Mouse (Mus musculus) E14TG2a.4 (cell line): ENCODE measurements around the gene Ubr4.

Experiments used
- H3K27me3 ChIP-seq: 2 replicates; pipeline ENCODE4 v1.6.1; 2014; ENCODE audit warnings: low read length, control low read depth; ENCODE audit not compliant: insufficient read depth
- H3K36me3 ChIP-seq: 2 replicates; pipeline ENCODE4 v1.6.1; 2014; ENCODE audit warnings: low read length, control low read depth; ENCODE audit not compliant: insufficient read depth
- H3K4me1 ChIP-seq: replicated peaks from 2 replicates; pipeline ENCODE4 v1.6.1; 2014; ENCODE audit warnings: low read depth, low read length, control low read depth
- H3K4me3 ChIP-seq: replicated peaks from 2 replicates; pipeline ENCODE4 v1.5.1; 2014; ENCODE audit warnings: mild to moderate bottlenecking, low read length
- H3K9me3 ChIP-seq: 2 replicates; pipeline ENCODE4 v1.6.1; 2014; ENCODE audit warnings: low read length, control low read depth
- CTCF ChIP-seq: conservative IDR thresholded peaks from 2 replicates; pipeline ENCODE4 v1.5.1; 2014; ENCODE audit warnings: low read length
- NANOG ChIP-seq: IDR thresholded peaks from 2 replicates; pipeline ENCODE4 v1.6.1; 2014; ENCODE audit warnings: borderline replicate concordance, low read length, mixed read lengths
- POU5F1 ChIP-seq: IDR thresholded peaks from 2 replicates; pipeline ENCODE4 v1.6.1; 2014; ENCODE audit warnings: low read length, borderline replicate concordance

Gene Ubr4

DNA sequence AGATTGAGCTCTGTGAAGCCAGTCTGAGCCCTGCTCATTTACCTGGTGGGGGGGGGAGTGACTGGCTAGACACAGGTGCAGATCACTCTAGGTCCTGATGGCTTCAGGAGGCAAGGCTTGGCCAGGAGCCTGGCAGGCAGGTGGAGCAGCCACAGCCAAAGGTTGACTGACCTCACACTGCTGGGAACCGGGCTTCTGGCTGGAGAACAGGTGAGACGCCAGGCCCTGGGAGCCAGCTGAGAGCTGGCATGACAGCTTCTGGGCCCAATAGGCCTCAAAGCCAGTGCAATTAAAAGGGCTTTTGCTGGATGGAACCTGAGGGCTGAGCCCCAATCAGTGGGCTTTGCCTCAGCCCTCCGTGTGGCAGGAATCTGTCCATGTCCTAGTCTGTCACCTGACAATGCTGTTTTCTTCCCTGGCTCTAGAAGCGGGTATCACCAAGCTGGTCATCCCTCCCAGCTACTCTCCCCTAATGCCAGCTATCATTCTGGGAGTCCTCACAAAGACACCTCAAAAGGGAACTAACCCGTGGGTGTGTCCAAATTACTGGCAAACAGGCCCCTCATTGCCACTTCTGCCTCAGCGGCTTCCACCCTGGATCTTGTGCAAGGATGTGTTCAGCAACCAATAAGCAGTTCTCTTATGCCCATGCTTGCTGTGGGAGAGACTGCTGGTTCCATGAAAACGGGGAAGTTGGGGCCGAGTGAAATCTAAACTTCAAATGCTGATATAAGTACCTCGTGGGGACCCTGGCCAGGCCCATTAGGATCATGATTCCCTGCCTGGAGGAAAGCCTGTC is 141.0 kb downstream of the Ubr4 start:
- Histone ChIP-seq H3K4me1 (peaks cover 16% of the 10 kb centered on the region), H3K36me3 (peaks cover 42% of the 10 kb centered on the region), H3K9me3 (peaks cover 4% of the 10 kb centered on the region; the same call in 1 of the 2 replicates), H3K27me3 (no peaks in the 10 kb centered on the region), H3K4me3 (no peak overlapping the region)
- TF ChIP-seq POU5F1: no peak
- no peak for TF ChIP-seq CTCF
- TF ChIP-seq NANOG: no peak

DNA sequence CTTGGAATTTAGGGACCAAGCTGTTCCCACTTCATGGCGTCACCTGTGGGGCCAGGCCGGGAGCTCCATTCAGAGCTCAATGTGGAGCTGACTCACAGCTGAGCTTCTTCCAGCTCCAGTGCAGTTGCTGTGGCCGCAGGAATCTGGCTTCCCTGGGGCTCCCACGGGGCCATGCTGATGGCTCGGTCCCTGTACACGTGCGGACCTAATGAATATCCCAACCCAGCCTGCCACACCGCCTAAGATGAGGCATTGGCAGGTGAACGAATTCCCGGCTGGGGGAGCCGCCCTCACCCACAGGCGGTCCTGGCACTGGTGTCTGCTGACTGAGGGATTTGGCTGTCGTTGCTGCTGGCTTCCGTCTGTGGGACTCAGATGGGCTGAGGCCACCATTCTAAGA is 148.4 kb downstream of the Ubr4 start:
- TF ChIP-seq CTCF (no peak), POU5F1 (no peak), NANOG (no peak)
- Histone ChIP-seq H3K4me1 (peaks cover 21% of the 10 kb centered on the region), H3K9me3 (no peaks in the 10 kb centered on the region; the same call in 1 of the 2 replicates), H3K36me3 (no peaks in the 10 kb centered on the region), H3K27me3 (peaks cover 13% of the 10 kb centered on the region), H3K4me3 (peak overlapping the region; percentile 64)

DNA sequence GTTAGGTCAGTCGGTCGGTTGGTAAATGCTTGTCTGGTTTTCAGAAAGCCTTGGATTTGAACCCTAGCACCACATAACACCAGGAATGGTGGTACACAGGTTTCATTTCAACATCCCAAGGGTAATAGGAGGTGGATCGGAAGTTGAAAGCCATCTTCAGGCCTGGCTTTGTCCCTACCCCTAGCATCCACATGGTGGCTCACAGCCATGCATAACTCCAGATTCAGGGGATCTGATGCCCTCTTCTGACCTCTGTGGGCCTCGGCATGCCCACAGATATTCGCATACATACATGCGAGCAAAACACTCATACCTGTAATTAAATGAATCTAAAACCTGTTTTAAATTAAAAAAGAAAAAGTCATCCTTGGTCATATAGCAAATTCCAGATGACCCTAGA is 149.3 kb downstream of the Ubr4 start:
- peaks cover 13% of the 10 kb centered on the region for H3K27me3 ChIP-seq
- H3K36me3 ChIP-seq: no peaks in the 10 kb centered on the region
- peaks cover 26% of the 10 kb centered on the region for H3K4me1 ChIP-seq
- H3K9me3 ChIP-seq: no peaks in the 10 kb centered on the region
- no peak for TF ChIP-seq POU5F1
- no peak for TF ChIP-seq CTCF
- TF ChIP-seq NANOG: no peak
- H3K4me3 ChIP-seq: no peak overlapping the region

GRCm38 (mm10) chr4:139503919-139504318 is 151.5 kb downstream of the Ubr4 start:
- Histone ChIP-seq H3K4me3 (no peak overlapping the region), H3K9me3 (no peaks in the 10 kb centered on the region), H3K27me3 (peaks cover 13% of the 10 kb centered on the region), H3K4me1 (peaks cover 22% of the 10 kb centered on the region), H3K36me3 (no peaks in the 10 kb centered on the region)
- TF ChIP-seq CTCF (no peak), NANOG (no peak), POU5F1 (no peak)

GRCm38 (mm10) chr4:139505716-139506115 is 153.3 kb downstream of the Ubr4 start:
- TF ChIP-seq CTCF: peak; percentile 21
- TF ChIP-seq NANOG: no peak
- Histone ChIP-seq H3K27me3 (no peaks in the 10 kb centered on the region), H3K36me3 (no peaks in the 10 kb centered on the region), H3K4me1 (peaks cover 16% of the 10 kb centered on the region), H3K9me3 (no peaks in the 10 kb centered on the region), H3K4me3 (no peak overlapping the region)

GRCm38 (mm10) chr4:139506727-139507126 is 154.3 kb downstream of the Ubr4 start:
- Histone ChIP-seq H3K9me3 (no peaks in the 10 kb centered on the region), H3K4me1 (peaks cover 7% of the 10 kb centered on the region; the same call in 1 of the 2 replicates), H3K27me3 (no peaks in the 10 kb centered on the region), H3K36me3 (no peaks in the 10 kb centered on the region), H3K4me3 (no peak overlapping the region)
- no peak for TF ChIP-seq CTCF
- TF ChIP-seq POU5F1: no peak
- TF ChIP-seq NANOG: no peak

- TF ChIP-seq POU5F1 (no peak), CTCF (no peak), NANOG (no peak)
- Histone ChIP-seq H3K9me3 (no peaks in the 10 kb centered on the region), H3K4me1 (peaks cover 7% of the 10 kb centered on the region; the same call in 1 of the 2 replicates), H3K27me3 (no peaks in the 10 kb centered on the region), H3K4me3 (no peak overlapping the region), H3K36me3 (no peaks in the 10 kb centered on the region)
Measured at GRCm38 (mm10) chr4:139509069-139509468, 156.7 kb downstream of the Ubr4 start.

- Histone ChIP-seq H3K36me3 (no peaks in the 10 kb centered on the region), H3K27me3 (no peaks in the 10 kb centered on the region), H3K4me1 (peaks cover 3% of the 10 kb centered on the region; the same call in 1 of the 2 replicates), H3K9me3 (no peaks in the 10 kb centered on the region), H3K4me3 (no peak overlapping the region)
- TF ChIP-seq CTCF (no peak), NANOG (no peak), POU5F1 (no peak)
Measured at GRCm38 (mm10) chr4:139511557-139511956, 159.1 kb downstream of the Ubr4 start.

GRCm38 (mm10) chr4:139512985-139513384 is 160.6 kb downstream of the Ubr4 start:
- Histone ChIP-seq H3K36me3 (no peaks in the 10 kb centered on the region), H3K27me3 (no peaks in the 10 kb centered on the region), H3K9me3 (no peaks in the 10 kb centered on the region), H3K4me1 (no peaks in the 10 kb centered on the region; the same call in 1 of the 2 replicates), H3K4me3 (no peak overlapping the region)
- TF ChIP-seq NANOG (no peak), POU5F1 (no peak), CTCF (no peak)
